Mouse (Mus musculus) yolk sac, embryonic 10.5 days (tissue): ENCODE results near the gene Gm1553.

Experiments used
- DNase-seq: peaks from one replicate; pipeline ENCODE4 v3.0.0-alpha.2; 2017; ENCODE audit warnings: low spot score

Gene Gm1553

GRCm38 (mm10) chr10:82492518-82492917, at the start of gene Gm1553:
Gm1553 (minus strand) TSS chr10:82492618.
- no peak for DNase-seq
